Mouse (Mus musculus) megakaryocyte, embryonic 14.5 days (primary cell): ENCODE measurements at regions not wholly inside any gene's neighbourhood (a gene's known extent, or its start where the extent isn't known, plus 50 kb on each side); places are given as distances from the start of the nearest gene placed in this dataset.

ENCODE experiments used
- FLI1 ChIP-seq: IDR thresholded peaks from 2 replicates; pipeline ENCODE4 v1.6.1; 2012; ENCODE audit warnings: low read length, inconsistent platforms, mixed read lengths
- GATA1 ChIP-seq: IDR thresholded peaks from 3 replicates; pipeline ENCODE4 v1.6.1; 2012; ENCODE audit warnings: mixed read lengths, low read length, inconsistent platforms, borderline replicate concordance

GRCm38 (mm10) chr14:76812155-76812875 is 224.3 kb upstream of the Ccdc122 start:
- TF ChIP-seq FLI1 = no peak
- TF ChIP-seq GATA1 = no peak
